Mouse (Mus musculus): ENCODE measurements around the gene Lhfp. TPM values are rescaled to one million over a fixed set of nuclear protein-coding genes. Genes with fewer than 3 reads are reported as not detected.
A peak's percentile ranks its signal among the peaks of the same experiment; 100 is the strongest.

Gene Lhfp
- polyA plus RNA-seq, 1 experiment = 48.2 TPM

DNA sequence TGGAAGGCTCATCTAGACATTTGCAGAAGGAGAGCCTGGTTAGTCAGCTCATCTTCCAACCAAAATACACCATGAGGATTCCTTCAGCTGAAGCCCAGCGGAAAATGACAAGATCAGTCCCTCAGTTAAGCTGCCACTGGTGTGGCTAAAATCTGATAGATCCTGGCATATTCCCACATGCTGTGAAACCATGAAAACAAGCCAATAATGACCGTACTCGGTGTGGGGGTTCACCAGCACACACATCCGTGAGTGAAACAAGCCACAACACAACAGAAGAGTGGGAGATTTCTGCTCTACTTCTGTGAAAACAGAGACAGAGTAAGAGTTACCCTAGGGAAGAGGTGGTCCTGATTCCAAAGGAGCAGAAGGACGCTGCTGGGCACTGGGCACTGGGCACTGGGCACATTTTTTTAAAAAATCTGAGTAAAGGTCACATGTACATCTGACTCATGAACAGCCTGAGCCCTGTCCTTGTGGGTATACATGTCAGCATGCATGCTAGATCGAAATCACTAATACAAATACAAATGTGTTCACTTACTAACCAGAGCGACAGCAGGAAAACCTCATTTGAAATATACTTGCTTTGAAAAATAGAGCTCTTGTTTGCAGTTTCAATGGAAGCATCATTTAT is 163.1 kb downstream of the Lhfp start:
- TF ChIP-seq POLR2A (IDR thresholded peaks at IDR 0.05; ENCODE audit: borderline replicate concordance, extremely low read depth, insufficient read depth, insufficient read length, poor library complexity, severe bottlenecking) (no peak), CTCF (IDR thresholded peaks at IDR 0.05; ENCODE audit: borderline replicate concordance, extremely low read depth, insufficient read depth, insufficient read length) (no peak)
- DNase-seq (ENCODE audit: low read depth) = no peak

DNA sequence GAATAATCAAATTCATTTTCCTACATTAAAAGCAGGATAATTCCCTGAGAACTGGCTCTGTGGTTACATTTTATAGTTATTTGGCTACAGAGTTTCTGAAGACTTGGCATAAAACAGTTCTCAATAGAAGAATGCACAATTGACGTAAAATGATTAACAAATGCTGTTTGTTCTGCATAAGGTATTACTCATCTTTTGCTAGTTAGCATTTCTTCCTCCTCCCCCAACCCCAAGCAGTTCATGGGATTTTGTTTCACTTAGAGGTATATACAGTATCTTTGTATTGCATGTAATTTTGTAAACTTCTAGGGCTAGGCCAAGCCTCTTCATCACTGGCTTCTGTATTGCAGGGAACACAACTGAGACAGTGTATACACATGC is 163.6 kb downstream of the Lhfp start:
- no peak for DNase-seq (ENCODE audit: low read depth)
- TF ChIP-seq CTCF (IDR thresholded peaks at IDR 0.05; ENCODE audit: borderline replicate concordance, extremely low read depth, insufficient read depth, insufficient read length) = no peak
- TF ChIP-seq POLR2A (IDR thresholded peaks at IDR 0.05; ENCODE audit: borderline replicate concordance, extremely low read depth, insufficient read depth, insufficient read length, poor library complexity, severe bottlenecking) = no peak

DNA sequence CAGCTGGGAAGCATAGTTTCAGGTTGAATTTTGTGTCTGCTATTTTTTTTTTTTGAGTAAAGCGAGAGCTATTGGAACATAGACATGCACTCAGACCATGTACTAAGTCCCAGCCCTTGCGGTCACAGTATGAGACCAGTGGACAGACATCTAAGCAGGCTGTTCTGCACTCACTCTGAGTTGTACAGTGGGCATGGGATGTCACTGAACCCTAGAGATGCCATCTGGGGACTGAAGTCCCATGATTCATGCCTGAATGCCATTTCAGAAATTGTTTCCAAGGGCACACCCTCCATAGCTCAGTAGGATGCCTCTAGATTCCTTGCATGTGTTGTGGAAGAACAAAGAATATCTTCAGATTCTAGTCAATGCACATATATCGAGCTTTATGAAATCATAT is 164.4 kb downstream of the Lhfp start:
- DNase-seq (ENCODE audit: low read depth) = no peak
- TF ChIP-seq CTCF (IDR thresholded peaks at IDR 0.05; ENCODE audit: borderline replicate concordance, extremely low read depth, insufficient read depth, insufficient read length) (no peak), POLR2A (IDR thresholded peaks at IDR 0.05; ENCODE audit: borderline replicate concordance, extremely low read depth, insufficient read depth, insufficient read length, poor library complexity, severe bottlenecking) (no peak)

DNA sequence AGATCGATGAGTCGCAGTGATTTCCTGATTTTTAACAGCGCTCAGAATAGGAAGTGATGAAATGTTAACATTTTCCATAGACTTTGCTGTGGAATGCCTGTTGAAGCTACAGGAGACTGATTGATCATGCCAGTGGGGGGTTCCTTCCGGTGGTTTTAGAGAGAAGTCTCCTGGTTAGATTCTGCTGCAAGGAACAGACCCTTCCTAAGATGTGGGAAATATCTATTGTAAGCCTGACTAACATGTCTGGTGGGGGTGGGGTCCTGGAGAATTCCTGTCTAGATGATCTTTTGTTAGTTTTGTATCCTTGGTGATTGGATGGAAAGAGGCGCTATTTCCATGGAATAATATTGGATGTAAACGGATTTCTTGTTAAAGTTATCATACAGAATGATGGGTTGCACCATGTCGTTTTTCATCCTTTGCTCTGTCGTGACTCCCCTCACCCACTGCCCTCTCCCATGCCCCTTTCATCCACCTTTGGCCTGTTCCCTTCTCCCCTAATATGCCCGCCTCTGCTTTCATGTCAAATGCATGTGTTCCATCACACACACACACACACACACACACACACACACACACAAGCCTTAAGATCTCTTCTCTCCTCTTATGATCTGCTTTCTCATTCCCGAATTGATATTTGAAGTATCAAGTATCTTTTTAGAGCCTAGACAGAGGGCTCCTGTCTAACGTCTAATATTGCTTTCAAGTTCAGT is 165.3 kb downstream of the Lhfp start:
- no peak for TF ChIP-seq POLR2A (IDR thresholded peaks at IDR 0.05; ENCODE audit: borderline replicate concordance, extremely low read depth, insufficient read depth, insufficient read length, poor library complexity, severe bottlenecking)
- TF ChIP-seq CTCF (IDR thresholded peaks at IDR 0.05; ENCODE audit: borderline replicate concordance, extremely low read depth, insufficient read depth, insufficient read length) = no peak
- peak; percentile 57 for DNase-seq (ENCODE audit: low read depth)

DNA sequence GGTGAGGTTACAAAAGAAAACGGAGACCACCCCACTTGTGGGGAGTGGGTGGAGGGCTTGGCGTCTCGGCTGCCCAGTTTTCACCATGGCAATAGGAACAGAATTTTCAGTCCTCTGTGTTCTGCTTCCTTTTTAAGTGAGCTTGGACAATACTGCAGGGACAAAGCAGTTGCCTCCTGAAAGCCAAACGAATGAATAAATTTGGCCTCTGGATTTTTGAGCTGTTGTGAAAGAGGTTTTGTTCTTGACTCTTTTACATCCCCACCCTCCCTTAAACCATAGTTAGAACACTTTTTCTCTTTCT is 165.8 kb downstream of the Lhfp start:
- DNase-seq (ENCODE audit: low read depth) = peak; percentile 81
- TF ChIP-seq POLR2A (IDR thresholded peaks at IDR 0.05; ENCODE audit: borderline replicate concordance, extremely low read depth, insufficient read depth, insufficient read length, poor library complexity, severe bottlenecking) = no peak
- no peak for TF ChIP-seq CTCF (IDR thresholded peaks at IDR 0.05; ENCODE audit: borderline replicate concordance, extremely low read depth, insufficient read depth, insufficient read length)

DNA sequence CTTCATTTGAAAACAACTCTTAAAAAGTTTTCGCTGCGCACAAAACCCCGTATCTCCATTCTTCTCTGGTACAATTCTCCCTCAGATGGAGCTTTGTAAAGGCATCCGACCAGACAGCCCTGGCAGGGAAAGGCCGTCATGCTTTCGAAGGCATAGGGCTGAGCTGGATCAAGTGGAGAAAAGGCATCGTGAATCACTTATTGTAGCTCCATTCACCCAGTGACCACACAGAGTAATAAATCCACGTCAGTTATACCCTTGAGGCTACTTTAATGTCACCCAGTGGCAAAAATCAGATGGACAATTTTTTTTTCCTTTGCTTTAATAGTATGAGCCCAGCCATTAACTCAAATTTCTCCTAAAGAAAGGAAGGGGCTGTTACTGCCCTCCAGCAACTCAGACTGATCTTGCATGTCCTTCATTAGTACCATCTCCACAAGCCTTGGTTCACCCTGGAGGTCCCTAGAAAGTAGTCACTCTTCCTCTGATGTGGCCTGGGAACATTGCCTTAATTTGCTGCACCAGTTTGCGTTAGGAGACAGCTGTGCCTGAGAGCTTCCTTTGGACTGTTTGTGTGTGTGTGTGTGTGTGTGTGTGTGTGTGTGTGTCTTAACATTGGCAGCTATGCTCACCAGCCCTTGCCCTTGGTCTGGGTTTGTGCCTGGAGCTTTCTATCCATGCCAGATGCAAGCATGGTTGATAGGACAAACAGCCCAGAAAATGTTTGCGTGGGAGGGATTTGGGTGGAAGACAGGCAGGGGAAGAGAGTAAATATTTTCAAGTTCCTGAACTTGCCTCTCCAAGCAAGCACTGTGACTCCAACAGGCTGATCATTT is 169.6 kb downstream of the Lhfp start:
- TF ChIP-seq POLR2A (IDR thresholded peaks at IDR 0.05; ENCODE audit: borderline replicate concordance, extremely low read depth, insufficient read depth, insufficient read length, poor library complexity, severe bottlenecking) (no peak), CTCF (IDR thresholded peaks at IDR 0.05; ENCODE audit: borderline replicate concordance, extremely low read depth, insufficient read depth, insufficient read length) (no peak)
- DNase-seq (ENCODE audit: low read depth) = peak; percentile 59

DNA sequence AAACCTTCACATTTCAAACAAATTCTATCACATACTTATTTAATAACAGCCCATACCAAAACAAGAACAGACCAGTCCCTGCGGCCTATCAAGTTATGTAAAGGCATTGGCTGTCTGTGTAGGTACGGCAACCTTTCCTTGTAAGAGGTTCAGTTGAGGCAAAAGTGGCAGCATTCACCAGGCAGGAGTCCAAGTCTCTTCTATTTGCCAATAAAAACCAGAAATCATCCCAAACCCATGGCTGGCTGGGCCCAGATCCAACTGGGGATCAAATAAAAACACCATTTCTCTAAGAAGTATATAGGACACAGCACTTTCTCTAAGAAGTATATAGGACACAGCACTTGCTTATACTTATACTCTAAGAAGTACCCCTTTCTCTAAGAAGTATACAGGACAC is 171.3 kb downstream of the Lhfp start:
- DNase-seq (ENCODE audit: low read depth) = no peak
- TF ChIP-seq CTCF (IDR thresholded peaks at IDR 0.05; ENCODE audit: borderline replicate concordance, extremely low read depth, insufficient read depth, insufficient read length) = no peak
- no peak for TF ChIP-seq POLR2A (IDR thresholded peaks at IDR 0.05; ENCODE audit: borderline replicate concordance, extremely low read depth, insufficient read depth, insufficient read length, poor library complexity, severe bottlenecking)

DNA sequence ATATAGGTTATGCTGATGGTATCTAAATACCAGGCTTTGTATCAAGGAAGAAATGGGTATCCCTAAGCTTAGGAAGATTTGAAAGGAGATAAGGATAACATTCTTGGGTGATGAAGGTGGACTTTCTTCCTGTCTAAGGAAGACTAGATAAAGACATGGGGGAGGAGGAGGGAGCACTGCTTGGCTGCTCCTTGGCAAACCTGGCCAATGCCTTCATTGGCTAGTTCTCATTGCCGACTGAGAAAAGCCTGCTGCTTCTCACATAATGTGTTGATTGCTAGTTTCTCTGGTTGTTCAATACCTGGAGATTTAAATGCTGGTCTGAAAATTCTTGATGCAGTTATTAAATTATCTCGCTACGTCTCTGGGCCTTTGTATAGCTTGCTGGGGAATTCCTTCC is 172.0 kb downstream of the Lhfp start:
- no peak for TF ChIP-seq CTCF (IDR thresholded peaks at IDR 0.05; ENCODE audit: borderline replicate concordance, extremely low read depth, insufficient read depth, insufficient read length)
- DNase-seq (ENCODE audit: low read depth) = no peak

DNA sequence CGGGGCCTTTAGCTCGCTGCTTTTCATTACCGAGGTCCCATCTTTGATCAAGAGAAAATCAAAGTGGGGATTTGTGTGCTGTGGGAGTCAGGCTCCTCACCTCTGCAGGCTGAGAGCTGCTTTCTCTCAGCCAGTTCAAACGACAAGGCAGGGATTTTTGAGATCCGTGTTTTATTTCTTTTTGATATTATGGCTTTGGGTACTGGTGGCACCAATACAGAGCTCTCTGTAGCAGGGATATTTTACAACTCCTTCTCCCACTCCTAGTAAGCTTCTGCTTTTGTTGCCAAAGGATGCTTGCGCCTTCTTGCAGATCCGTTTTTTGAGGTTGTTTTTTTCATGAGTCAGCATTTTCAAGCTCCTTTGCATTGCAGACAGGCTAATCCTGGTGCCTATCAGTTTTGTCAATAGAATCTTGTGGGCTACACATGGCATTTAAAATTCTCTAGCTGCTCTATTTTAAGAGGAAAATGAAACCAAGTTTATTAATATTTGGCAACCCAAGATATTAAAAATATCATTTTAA is 172.5 kb downstream of the Lhfp start:
- DNase-seq (ENCODE audit: low read depth) = peak; percentile 70
- TF ChIP-seq CTCF (IDR thresholded peaks at IDR 0.05; ENCODE audit: borderline replicate concordance, extremely low read depth, insufficient read depth, insufficient read length) = no peak
- TF ChIP-seq POLR2A (IDR thresholded peaks at IDR 0.05; ENCODE audit: borderline replicate concordance, extremely low read depth, insufficient read depth, insufficient read length, poor library complexity, severe bottlenecking) = no peak

DNA sequence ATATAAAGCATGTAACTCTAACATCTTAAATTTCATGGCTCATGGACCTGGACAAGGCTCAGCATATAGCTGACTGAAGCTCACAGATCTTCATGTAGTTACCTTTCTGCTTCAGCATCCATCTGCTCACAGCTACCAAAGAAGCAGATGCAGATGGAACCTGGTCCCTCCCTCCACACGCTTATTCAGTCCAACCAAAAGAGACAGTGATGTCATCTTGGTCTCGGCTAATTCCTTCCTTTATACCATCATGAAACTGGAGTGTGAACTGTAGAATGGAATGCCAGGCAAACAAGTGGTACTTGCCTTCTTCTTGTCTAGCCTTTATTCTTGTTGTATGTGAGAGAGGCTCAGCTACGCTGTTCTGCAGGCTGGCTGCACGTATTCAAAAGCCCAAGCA is 173.1 kb downstream of the Lhfp start:
- TF ChIP-seq CTCF (IDR thresholded peaks at IDR 0.05; ENCODE audit: borderline replicate concordance, extremely low read depth, insufficient read depth, insufficient read length) = no peak
- DNase-seq (ENCODE audit: low read depth) = peak; percentile 59

DNA sequence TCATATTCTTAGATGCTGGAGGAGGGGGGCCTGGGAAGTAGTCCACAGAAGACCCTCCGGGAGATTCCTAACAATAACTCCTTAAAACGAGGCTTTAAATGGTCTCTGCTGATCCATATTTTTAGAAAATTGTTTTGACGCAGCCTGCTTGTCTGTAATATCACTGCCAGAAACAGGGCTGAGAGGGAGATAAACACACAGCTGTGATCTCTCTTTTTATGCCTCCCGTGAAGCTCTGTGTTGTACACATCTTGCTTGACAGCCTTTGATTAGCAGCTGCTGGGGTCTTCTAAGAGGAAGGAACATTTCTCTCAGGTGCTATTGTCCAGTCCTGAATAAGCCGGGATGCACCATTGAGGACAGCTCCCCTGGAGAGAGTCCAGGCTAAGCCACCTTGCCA is 176.4 kb downstream of the Lhfp start:
- DNase-seq (ENCODE audit: low read depth) = peak; percentile 38
- TF ChIP-seq POLR2A (IDR thresholded peaks at IDR 0.05; ENCODE audit: borderline replicate concordance, extremely low read depth, insufficient read depth, insufficient read length, poor library complexity, severe bottlenecking) = no peak
- TF ChIP-seq CTCF (IDR thresholded peaks at IDR 0.05; ENCODE audit: borderline replicate concordance, extremely low read depth, insufficient read depth, insufficient read length) = no peak

All from brain, embryonic 14.5 days (tissue).